Mouse (Mus musculus) neutrophil, adult 5-6 weeks (primary cell): ENCODE data around the gene Znrd1as. TPM values are rescaled to one million over a fixed set of nuclear protein-coding genes. Genes with fewer than 3 reads are reported as not detected.

Experiments used
- ATAC-seq: fragments of 151-379, 151-347 bp; 2 replicates; pipeline ENCODE4 v1.8.0; 2017; ENCODE audit warnings: mild to moderate bottlenecking, moderate TSS enrichment; ENCODE audit not compliant: insufficient number of reproducible peaks, poor library complexity, low FRiP score, severe bottlenecking; ENCODE audit errors: extremely low read depth
- total RNA-seq: library from RNA; stranded (forward); fragments of 200-1000 nt; gene quantifications from 2 replicates; pipeline ENCODE4 v1.2.3, GENCODE M21; 2017

Gene Znrd1as
- total RNA-seq = 6.0 and 6.1 TPM in 2 replicates

- peak; percentile 93 for ATAC-seq
Observed at GRCm38 (mm10) chr17:36957999-36958743, at the start of gene Znrd1as, which contains the start of gene Znrd1. Gene Znrd1as, plus strand, starts transcription at chr17:36958592. Gene Znrd1, minus strand, starts transcription at chr17:36958559.

GRCm38 (mm10) chr17:36909802-36910201 is 48.6 kb upstream of the Znrd1as start:
- ATAC-seq = no peak

GRCm38 (mm10) chr17:36912031-36912430 is 46.4 kb upstream of the Znrd1as start:
- no peak for ATAC-seq

- peak; percentile 63; the same call in 1 of the 2 replicates for ATAC-seq
Observed at GRCm38 (mm10) chr17:36914108-36914507, 44.3 kb upstream of the Znrd1as start.

GRCm38 (mm10) chr17:36915076-36915475 is 43.3 kb upstream of the Znrd1as start:
- ATAC-seq = no peak

GRCm38 (mm10) chr17:36920239-36920638 is 38.2 kb upstream of the Znrd1as start:
- no peak for ATAC-seq

- ATAC-seq = no peak
Observed at GRCm38 (mm10) chr17:36922715-36923114, 35.7 kb upstream of the Znrd1as start.

GRCm38 (mm10) chr17:36923491-36923890 is 34.9 kb upstream of the Znrd1as start:
- ATAC-seq = no peak

- no peak for ATAC-seq
Observed at GRCm38 (mm10) chr17:36927496-36928120, 30.8 kb upstream of the Znrd1as start.

- no peak for ATAC-seq
Observed at GRCm38 (mm10) chr17:36929236-36929932, 29.0 kb upstream of the Znrd1as start.

GRCm38 (mm10) chr17:36930233-36930632 is 28.2 kb upstream of the Znrd1as start:
- no peak for ATAC-seq

- ATAC-seq = no peak
Observed at GRCm38 (mm10) chr17:36931130-36931529, 27.3 kb upstream of the Znrd1as start.

- no peak for ATAC-seq
Observed at GRCm38 (mm10) chr17:36931806-36932205, 26.6 kb upstream of the Znrd1as start.

GRCm38 (mm10) chr17:36938056-36938455 is 20.3 kb upstream of the Znrd1as start:
- ATAC-seq = no peak

GRCm38 (mm10) chr17:36942391-36942790 is 16.0 kb upstream of the Znrd1as start:
- ATAC-seq = peak; percentile 31; the same call in 1 of the 2 replicates

- no peak for ATAC-seq
Observed at GRCm38 (mm10) chr17:36942791-36943471, 15.5 kb upstream of the Znrd1as start, which contains the start of gene Rnf39. Gene Rnf39, plus strand, starts transcription at chr17:36942918.

- ATAC-seq = no peak
Observed at GRCm38 (mm10) chr17:36943691-36944090, 14.7 kb upstream of the Znrd1as start.

GRCm38 (mm10) chr17:36944121-36944775 is 14.1 kb upstream of the Znrd1as start:
- no peak for ATAC-seq
